Mouse (Mus musculus) left cerebral cortex, postnatal 10 days (tissue): ENCODE data around the gene Nup205. TPM values are rescaled to one million over a fixed set of nuclear protein-coding genes. Genes with fewer than 3 reads are reported as not detected.

Source experiments
- DNase-seq, 2 experiments: peaks; one replicate each; pipeline ENCODE4 v3.0.0; 2021 to 2022; ENCODE audit warnings: low spot score in 2 of 2, mixed read lengths in 1 of 2; ENCODE audit errors: extremely low spot score in 1 of 2
- intact Hi-C: fragments of 180-260 bp; cut with DNase I; formaldehyde crosslinking; loops from one replicate; pipeline ENCODE4 v1.15.1; 2025
- total RNA-seq, 2 experiments: library from RNA; stranded (reverse); gene quantifications; 2 replicates each; pipeline ENCODE4 v1.2.3; 2021

Nup205 gene
- total RNA-seq, 2 experiments from 2014 or later, result 28.4 to 31.7 TPM

- no peak for DNase-seq
- intact Hi-C loops, result no loop called here
Observed at GRCm38 (mm10) chr6:35236108-35236785, 59.0 kb downstream of the Nup205 start.

- no peak for DNase-seq
- intact Hi-C loops, result no loop called here
Observed at GRCm38 (mm10) chr6:35243252-35243651, 66.0 kb downstream of the Nup205 start.

- DNase-seq, result no peak
- intact Hi-C loops, result no loop called here
Observed at GRCm38 (mm10) chr6:35243989-35244388, 66.8 kb downstream of the Nup205 start.

GRCm38 (mm10) chr6:35245086-35245485 is 67.9 kb downstream of the Nup205 start:
- intact Hi-C loops, result no loop called here
- DNase-seq, result no peak

- intact Hi-C loops, result loop anchor here (10.0 kb wide), 2 partner anchors 123 to 313 kb away; no protein-coding TSS in a partner anchor
Observed at GRCm38 (mm10) chr6:35251807-35252476, 74.7 kb downstream of the Nup205 start.

GRCm38 (mm10) chr6:35252477-35253346 is 75.5 kb downstream of the Nup205 start:
- peak; percentile 75 to 93 for DNase-seq
- intact Hi-C loops, result loop anchor here (10.0 kb wide), 2 partner anchors 122 to 312 kb away; no protein-coding TSS in a partner anchor

More at GRCm38 (mm10) chr6:35251807-35252476, 74.7 kb downstream of the Nup205 start:
- DNase-seq, result no peak

GRCm38 (mm10) chr6:35253474-35253873 is 76.3 kb downstream of the Nup205 start:
- DNase-seq, result no peak
- intact Hi-C loops, result loop anchor here (10.0 kb wide), 2 partner anchors 121 to 311 kb away; no protein-coding TSS in a partner anchor

- intact Hi-C loops, result loop anchor here (10.0 kb wide), 2 partner anchors 120 to 310 kb away; no protein-coding TSS in a partner anchor
- DNase-seq, result no peak
Observed at GRCm38 (mm10) chr6:35254136-35254904, 77.1 kb downstream of the Nup205 start.

GRCm38 (mm10) chr6:35255017-35255416 is 77.8 kb downstream of the Nup205 start:
- no peak for DNase-seq
- intact Hi-C loops, result loop anchor here (10.0 kb wide), 2 partner anchors 120 to 310 kb away; no protein-coding TSS in a partner anchor

GRCm38 (mm10) chr6:35256691-35257090 is 79.5 kb downstream of the Nup205 start:
- intact Hi-C loops, result loop anchor here (10.0 kb wide), 2 partner anchors 118 to 308 kb away; no protein-coding TSS in a partner anchor
- peak in 1 of 2 experiments; percentile 51 for DNase-seq

- DNase-seq, result no peak
- intact Hi-C loops, result loop anchor here (10.0 kb wide), 2 partner anchors 117 to 307 kb away; no protein-coding TSS in a partner anchor
Observed at GRCm38 (mm10) chr6:35257626-35258190, 80.5 kb downstream of the Nup205 start.

- DNase-seq, result no peak
- intact Hi-C loops, result loop anchor here (10.0 kb wide), 2 partner anchors 116 to 306 kb away; no protein-coding TSS in a partner anchor
Observed at GRCm38 (mm10) chr6:35258922-35259321, 81.7 kb downstream of the Nup205 start.

- DNase-seq, result no peak
- intact Hi-C loops, result loop anchor here (10.0 kb wide), 2 partner anchors 115 to 305 kb away; no protein-coding TSS in a partner anchor
Observed at GRCm38 (mm10) chr6:35259526-35259925, 82.3 kb downstream of the Nup205 start.

GRCm38 (mm10) chr6:35260531-35260930 is 83.3 kb downstream of the Nup205 start:
- intact Hi-C loops, result no loop called here
- no peak for DNase-seq

- no peak for DNase-seq
- intact Hi-C loops, result no loop called here
Observed at GRCm38 (mm10) chr6:35265580-35266278, 88.5 kb downstream of the Nup205 start.

GRCm38 (mm10) chr6:35268711-35269110 is 91.5 kb downstream of the Nup205 start:
- intact Hi-C loops, result no loop called here
- DNase-seq, result no peak

GRCm38 (mm10) chr6:35269643-35270042 is 92.4 kb downstream of the Nup205 start:
- intact Hi-C loops, result no loop called here
- DNase-seq, result no peak
